Mouse (Mus musculus) CH12.LX (cell line): Measurements from ENCODE around the gene Epsti1.

Source experiments
- CTCF ChIP-seq, 2 experiments: IDR thresholded peaks in 1 of 2; conservative IDR thresholded peaks in 1 of 2; 2 replicates each; pipeline ENCODE4 v1.5.1; 2011 to 2012; ENCODE audit warnings: low read depth in 2 of 2, low read length in 2 of 2, improper control_type of control experiment in 1 of 2, inconsistent platforms in 1 of 2, mild to moderate bottlenecking in 1 of 2, moderate library complexity in 1 of 2
- EP300 ChIP-seq: IDR thresholded peaks from 2 replicates; pipeline ENCODE4 v1.6.1; 2011; ENCODE audit warnings: low read length, improper control_type of control experiment
- POLR2A ChIP-seq: IDR thresholded peaks from 2 replicates; pipeline ENCODE4 v1.6.1; 2011; ENCODE audit warnings: low read depth, mild to moderate bottlenecking, improper control_type of control experiment, low read length

DNA sequence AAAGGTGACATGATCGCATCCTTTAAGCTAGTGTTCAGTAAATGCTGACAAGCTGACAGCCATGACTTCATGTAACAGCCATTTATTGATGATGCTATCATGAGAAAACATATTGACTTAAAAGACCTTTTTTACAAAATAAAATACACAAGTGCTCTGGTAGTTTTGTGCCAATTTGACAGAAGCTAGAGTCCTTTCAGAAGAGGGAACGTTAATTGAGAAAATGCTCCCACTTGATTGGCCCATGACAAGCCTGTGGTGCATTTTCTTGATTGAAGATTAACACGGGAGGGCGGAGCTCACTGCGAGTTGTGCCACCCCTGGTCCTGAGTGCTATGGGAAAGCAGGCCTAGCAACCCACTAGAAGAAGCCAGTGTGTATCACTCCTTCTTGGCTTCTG is 2.5 kb downstream of the Epsti1 start:
- TF ChIP-seq CTCF (conservative IDR thresholded peaks at IDR 0.05 in 1 of 2, IDR thresholded peaks at IDR 0.05 in 1 of 2; ENCODE audit: low read depth in 2 of 2, low read length in 2 of 2), result no peak
- TF ChIP-seq EP300, result no peak
- no peak for TF ChIP-seq POLR2A
